Mouse (Mus musculus): ENCODE measurements around the gene Prr15l.

Gene Prr15l

DNA sequence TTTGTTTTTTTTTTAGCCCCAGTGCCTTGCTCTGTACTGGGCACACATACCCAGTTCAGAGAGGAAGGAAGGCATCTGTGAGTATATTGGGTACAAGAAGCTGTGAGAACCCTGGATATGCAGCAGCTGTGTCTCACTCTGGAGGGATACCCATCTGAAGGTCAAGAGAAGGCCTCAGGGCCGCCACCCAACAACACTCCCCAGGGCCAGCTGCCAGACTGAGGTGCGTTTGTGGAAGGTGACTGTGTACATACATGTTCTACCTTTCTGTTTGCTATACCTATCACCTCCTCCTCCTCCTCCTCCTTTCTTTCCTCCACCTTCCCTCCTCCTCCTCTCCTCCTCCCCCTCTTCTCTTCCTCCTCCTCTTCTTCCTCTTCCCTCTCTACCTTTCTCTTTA lies at the start of gene Prr15l:
Prr15l (plus strand) TSS at position 17 of the 400 bp plus-strand sequence.
- DNase-seq (ENCODE audit: low spot score): no peak

DNA sequence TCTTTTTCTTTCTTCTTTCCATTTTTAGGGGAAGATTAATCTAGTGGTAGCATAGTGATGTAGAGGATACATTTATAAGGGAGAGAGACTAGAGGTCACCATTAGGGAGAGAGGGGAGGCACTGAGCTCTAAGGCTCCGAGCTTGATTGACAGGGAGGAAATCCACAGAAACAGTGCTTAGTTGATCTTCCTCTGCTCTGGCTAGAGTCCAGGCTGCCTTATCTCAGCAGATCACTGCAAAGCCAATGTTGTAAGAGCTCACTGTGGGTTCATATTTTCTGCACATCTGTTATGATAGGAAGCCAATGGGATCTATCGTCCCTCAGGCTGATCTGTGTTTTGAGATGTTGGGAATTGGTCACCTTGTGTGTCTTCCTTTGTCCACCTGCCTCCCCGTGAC lies 49.2 kb upstream of the Prr15l start:
- no peak for DNase-seq (ENCODE audit: low spot score)

DNA sequence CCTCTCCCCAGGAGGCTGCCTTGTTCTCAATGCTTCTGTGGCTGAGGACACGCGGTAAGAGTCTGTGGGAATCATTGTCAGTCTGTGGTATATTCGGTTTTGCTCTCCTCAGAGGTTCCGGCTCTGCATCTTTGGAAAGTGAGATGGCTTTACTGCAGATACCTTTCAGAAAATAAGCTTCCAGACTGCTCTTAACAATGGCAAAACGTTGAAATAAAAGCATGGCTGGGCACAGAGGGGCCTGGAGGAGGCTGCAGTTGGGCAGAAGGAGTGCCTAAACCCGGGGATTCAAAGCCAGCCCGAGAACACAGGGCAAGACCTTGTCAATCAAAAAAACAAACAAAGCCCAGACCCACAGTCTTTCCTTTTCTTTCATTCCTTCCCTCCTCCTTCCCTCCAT lies 48.5 kb upstream of the Prr15l start:
- DNase-seq (ENCODE audit: low spot score): no peak

DNA sequence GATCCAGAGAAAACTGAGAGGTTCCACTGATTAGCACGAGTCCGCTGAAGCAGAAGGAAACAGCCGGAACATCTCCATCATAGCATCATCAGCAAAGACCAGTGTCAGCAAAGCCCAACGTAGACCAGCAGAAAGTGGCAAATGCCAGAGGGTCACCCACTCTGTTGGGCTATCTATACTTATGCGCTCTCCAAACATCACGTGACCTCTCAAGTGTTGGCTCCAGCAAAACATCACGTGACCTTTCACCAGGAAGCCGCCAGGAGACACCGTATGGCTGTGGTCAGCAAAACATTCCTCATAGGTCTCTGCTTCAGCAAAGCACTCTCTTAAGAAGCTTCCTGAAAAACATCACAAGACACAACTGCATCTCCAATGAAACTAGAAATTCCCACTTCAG lies 47.6 kb upstream of the Prr15l start:
- peak; percentile 31 for DNase-seq (ENCODE audit: low spot score)

DNA sequence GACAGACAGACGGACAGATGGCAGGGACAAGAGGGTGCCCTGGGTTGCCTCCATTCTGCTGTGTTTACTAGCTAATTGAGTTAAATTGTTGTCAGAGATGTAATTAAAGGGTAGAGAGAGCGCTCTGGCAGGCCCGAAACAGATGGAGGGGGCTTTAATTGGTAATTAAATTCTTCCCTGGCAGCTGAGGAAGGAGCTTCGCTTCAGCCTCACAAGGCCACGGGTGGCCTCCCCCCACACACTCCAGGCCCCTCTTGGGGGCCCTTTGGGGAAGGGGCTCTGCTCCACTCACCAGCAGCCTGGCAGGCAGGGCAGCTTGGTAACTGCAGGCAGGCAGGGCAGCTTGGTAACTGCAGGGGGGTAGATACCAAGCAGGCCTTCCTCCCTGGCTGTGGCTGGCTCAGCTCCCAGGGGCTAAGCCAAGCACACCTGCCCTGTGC lies 42.0 kb upstream of the Prr15l start:
- DNase-seq (ENCODE audit: low spot score): no peak

DNA sequence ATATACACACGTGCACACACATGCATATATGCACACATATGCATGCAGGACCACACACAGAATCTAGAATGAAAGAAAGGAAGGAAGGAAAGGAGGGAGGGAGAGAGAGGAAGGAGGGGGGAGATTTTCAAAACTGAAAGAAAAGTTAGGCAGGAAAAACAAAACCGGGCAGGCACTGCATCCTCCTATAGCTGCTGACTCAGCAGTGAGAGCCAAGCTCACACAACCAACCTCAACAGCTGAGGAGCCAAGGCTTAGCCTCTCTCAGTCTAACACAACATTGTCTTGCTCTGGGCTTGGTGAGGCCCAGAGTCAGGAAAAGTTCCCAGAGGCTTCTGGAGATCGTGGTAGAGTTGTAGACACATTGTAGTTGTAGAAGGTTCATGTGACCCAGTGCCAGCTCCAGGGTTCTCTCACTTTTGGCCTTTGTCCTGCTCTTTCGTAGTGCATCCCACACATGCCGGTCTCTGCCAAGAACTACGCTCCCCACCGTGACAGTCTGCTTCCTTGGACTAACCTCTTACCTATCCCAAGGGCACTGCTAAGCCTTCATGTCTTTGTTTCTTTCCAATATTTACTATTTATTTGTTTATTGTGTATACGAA lies 40.9 kb upstream of the Prr15l start:
- DNase-seq (ENCODE audit: low spot score): no peak

DNA sequence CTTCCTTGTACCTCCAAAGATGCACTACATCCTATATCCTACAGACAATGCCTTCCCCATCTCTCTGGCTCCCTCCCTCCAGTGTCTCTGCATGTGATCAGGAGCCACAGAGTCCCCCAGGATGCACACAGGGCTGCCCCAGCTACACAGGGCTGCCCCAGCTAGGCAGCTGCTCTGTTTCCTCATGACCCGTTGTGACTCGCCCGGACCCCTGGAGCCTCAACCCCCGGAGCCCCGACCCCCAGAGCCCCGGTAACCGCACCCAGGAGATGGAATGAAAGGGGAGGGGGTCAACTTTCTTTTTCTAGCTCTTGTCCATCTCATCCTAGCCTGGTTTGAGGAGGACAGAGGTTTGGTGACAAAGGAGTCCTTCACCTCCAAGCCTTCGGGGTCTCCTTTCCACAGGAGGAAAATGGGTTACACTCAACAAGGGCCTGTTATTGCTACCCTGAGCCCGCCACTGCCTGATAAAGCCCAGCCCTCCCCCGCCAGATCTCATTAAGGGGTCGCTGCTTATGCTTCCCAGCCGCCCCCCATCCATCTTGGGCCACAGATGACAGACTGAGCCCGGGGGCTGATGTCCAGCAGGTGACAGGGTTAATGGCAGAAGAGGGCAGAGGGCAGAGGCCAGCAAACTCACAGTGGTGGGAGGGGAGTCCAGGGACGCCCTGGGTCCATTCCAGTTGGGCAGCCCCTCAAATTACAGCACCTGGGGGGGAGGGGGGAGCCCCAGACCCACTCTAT lies 35.9 kb upstream of the Prr15l start:
- DNase-seq (ENCODE audit: low spot score): no peak

DNA sequence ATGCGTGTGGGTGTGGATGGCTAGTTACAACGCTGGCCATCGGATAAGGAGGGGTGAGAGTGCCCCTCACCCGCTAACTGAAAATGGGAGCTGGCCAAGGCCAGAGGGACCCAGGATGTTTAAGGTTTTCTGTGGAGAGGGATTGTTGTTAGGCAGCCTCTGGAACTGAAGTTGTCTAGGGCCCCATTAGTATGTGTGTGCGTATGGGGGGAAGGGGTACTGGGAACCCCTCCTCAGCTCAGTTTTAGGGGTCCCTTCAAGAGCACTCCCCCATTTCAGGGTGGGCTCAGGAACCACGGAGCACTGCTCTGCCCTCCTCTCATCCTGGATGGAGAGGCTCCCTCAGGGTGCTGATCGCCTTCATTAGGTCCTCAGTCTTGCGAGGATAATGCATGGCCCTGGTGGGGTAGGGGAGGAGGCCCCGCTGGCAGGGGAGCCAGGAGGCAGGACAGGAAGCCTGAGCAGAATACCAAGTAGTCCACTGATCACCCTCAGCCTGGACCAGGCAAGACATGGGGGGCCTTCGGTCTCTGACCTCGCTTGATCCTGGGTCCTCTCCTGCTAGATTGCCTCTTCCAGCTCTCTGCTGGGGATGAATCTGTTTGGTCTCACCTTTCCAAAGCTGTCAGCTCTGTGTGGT lies 34.6 kb upstream of the Prr15l start:
- DNase-seq (ENCODE audit: low spot score): no peak

DNA sequence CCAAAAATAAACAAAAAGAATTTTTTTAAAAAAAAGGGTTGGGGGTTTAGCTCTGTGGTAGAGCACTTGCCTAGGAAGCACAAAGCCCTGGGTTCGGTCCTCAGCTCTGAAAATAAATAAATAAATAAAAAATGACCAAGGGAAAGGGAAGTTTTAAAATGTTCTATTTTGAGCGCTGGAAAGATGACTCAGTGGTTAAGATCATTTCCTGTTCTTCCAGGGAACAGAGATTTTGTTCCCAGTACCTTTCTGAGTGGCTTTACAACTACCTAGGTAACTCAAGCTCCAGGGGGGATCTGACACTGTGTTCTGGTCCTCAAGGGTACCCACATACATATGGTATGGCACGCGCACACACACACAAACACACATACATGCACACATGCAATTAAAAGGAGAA lies 32.0 kb upstream of the Prr15l start:
- DNase-seq (ENCODE audit: low spot score): no peak

DNA sequence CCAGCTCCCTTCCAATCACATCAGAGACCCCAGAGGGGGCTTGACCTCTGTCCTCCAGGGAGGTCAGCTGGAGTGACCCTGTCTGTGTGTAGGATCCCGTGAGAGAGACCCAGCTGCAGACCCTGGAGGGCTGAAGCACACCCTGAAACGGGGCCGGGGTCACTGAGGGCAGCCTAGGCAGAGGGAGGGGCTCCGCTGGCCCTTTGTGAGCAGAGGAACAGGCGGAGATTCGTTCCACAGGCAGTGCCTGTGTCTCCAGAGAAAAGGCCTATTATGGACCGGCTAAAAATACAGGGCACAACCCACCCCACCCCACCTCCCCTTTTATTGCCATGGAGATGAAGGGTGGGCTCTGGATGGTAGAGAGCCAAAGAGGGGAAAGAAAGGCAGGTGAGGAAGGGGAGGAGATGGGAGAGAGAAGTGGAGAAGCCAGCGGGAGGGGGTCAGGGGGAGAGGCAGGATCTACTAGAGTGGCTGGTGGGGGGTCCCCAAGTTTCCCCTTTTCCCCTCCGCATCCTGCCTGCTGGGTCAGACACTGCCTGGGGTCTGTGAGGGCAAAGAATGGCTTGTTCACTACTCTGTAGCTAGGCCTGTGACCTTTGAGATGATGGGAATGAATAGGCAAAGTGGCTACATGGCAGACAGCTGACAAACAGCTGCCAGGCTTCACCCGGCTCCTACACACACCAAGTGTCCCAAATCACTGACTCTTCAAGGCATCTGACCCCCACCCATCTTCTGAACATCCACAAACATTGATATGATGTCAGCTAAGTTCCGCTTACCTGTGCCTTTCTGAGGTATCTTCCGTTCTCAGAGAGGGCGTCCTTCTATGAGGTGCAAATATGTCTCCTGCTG lies 28.2 kb upstream of the Prr15l start:
- no peak for DNase-seq (ENCODE audit: low spot score)

DNA sequence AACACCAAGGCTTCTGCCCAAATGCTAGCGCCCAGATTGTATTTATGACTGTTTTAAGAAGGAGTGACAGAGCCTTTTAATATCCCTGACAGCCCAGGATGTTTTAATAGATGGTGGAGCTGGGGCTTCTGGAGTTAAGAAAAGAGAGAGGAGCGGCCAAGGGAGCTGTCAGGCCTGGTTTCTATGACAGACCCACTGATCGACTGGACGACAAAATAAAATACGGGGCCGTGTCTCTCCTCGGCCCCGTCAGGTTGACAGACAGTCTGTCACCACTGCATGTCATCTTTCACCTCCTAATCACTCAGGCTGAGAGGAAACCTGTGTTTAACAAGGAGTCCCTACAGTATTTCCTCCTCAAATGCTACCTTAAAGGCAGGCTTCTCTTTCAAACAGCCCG lies 26.6 kb upstream of the Prr15l start:
- no peak for DNase-seq (ENCODE audit: low spot score)

DNA sequence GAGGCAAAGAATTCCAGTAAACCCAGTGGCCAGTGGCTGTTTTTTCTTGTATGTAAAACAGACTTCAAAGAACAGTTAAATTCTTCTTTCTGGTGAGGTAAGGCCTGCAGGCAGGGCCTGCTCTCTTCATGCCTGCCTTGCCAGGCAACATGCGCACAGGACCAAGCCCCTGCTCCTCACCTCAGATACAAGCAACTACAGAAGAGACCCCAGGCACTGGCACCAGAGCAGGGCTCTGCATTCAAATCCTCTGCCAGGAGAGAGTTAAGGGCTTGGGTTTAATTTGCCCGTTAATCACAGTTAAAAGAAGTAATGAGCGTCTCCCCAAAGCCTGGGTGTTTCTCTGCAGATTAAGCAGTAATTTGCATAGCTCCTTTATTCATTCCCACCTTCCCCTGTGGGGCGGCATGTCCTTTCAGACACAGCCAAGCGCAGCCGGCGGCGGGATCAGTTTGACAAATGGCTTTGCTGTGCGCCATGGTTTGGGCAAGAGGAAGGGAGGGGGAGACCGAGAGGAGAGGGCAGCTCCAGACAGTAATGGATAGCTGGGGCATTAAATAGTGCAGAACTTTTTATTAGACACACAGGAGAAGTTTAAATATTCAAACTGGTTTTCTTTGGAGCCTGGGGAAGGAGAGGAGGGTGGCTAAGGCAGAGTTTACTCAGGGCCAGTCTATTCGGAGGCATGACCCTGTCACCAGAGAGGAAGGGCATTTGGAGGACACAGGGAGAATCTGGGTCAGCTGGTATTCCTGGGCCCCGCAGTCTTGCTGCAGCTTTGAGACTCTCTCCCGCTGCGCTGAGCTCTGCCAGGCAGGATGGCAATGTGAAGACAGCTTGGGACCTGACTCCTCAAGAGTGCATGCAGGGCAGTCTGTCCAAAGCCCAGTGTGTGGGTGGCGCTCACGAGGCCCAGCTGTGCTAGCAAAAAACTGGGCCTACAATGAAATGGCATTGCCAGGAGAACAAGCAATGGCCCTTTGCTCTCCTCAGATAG lies 25.0 kb upstream of the Prr15l start:
- no peak for DNase-seq (ENCODE audit: low spot score)

DNA sequence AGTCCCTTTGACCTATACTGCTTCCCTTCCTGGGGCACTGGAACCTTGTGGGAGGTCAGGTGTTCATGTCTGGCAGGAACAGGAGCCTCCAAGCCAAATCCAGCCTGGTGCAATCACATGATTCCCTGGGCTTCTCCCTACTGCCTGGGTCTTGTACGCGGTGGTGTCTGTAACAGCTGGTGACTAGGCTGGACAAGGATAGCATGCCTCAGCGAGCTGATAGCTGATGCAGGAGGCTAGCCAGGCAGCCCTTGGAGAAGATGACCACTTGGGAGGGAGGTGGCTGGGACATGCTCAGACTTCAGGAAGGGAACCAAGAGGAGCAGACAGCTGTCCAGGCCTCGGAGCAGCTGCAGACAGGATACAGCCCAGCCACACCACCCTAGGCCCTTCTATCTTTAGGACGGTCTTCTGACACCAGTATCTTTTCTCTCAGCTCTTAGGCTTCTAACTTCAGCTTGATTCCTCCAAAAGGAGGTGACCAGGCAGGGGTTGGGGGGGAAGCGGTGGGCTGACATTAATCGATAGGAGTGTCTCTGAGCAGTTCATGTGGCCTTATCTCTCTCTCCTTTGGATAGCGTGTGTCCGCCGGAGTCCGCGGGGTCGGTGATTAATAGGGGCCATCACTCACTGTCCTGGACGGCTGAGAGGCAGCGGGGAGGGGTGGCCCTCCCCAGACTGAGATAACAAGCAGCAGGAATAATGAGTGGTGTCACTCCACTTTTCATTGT lies 21.3 kb upstream of the Prr15l start:
- no peak for DNase-seq (ENCODE audit: low spot score)

DNA sequence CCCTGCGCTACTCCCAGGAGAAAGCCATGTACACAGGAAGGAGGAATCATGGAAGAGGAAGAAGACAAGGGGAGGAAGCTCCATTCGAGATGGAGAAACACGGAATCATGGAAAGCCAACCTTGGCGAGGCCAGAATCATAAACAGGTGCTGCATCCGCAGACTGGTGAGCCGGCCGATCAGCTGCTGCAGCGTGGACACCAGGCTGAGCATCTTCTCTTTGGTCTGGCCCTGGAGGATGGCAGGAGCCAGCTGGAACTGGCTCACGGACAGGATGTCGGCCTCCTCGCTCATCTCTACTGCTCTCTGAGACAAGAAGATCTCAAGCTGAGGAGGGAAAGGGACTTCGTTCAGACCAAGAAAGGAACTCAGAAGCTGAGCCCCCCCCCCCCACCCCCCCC lies 19.3 kb upstream of the Prr15l start:
- DNase-seq (ENCODE audit: low spot score): no peak

DNA sequence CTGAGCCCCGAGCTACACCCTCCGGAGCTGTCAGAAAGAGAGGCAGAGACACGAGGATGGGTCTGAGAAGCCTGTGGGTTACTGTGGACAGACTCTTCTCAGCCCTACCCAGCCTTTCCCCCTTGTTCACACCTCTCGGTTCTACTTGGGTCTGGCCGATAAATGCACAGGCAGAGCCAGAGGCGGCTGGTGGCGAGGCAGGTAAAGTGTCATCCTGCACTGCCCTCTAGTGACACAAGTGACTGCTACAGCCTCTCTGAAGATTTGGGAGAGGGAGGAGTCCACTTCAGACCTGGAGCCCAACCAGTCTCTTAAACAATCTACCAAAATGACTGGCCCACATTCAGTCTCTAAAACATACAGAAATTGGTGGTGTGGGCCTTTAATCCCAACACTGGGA lies 17.9 kb upstream of the Prr15l start:
- peak; percentile 85 for DNase-seq (ENCODE audit: low spot score)

DNA sequence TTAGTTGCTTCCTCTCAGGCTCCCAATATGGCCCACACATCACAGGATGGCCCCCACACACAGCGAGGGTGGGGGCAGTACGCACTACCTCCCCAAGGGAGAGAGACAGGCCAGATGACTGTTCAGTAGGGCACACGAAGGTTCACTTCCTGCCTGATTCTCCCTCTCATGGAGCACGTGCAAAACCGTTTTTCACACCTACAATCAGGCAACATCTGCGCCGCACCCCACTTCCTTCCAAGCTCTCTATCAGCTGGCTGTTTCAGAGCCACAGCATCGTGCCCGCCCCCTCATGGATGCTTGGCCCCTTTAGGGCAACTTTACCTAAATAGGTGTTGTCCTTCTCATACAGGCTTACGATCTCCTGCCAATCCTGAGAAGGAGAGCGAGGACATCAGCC lies 15.2 kb upstream of the Prr15l start:
- no peak for DNase-seq (ENCODE audit: low spot score)

DNA sequence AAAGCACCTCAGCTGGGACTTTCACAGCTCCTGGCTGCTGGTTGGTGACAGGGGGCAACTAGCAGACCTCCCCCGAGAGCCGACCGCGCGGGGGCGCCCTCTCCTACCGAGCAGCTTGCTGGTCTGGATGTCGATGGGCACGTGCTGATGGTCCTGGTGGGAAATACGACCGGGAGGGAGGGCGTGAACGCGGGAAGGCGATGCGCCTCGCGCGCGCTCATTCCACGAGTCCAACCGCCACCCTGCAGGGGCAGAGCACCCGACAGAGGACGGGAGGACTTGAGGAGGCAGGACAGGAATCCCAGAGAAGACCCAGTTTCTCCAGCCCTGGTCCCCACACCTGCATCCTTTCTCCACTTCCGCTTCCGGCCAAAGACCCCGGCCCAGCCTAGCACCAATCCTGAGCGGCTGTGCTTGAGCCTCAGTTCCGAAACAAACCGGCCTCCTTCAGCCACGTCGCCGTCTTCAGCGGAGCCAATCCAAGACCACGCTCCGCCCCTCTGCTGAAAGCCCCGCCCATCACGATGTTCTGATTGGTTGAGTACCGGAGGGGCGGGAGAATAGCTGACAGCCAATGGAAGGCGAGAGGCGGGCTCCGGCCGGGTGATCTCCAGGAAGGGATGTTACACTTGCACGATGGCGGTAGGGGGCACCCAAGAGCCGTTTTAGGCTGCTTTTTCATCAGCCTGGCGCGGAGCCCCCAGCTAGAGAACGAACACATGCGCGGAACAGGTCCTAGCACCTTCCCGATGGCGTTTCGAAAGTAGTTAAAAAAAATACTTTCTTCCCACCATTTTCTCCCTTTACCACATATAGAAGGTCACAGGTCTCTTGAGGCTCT lies 11.6 kb upstream of the Prr15l start, which contains the start of gene Cdk5rap3:
Cdk5rap3 (minus strand) TSS at position 453 of the 841 bp plus-strand sequence.
- peak; percentile 99 for DNase-seq (ENCODE audit: low spot score)

DNA sequence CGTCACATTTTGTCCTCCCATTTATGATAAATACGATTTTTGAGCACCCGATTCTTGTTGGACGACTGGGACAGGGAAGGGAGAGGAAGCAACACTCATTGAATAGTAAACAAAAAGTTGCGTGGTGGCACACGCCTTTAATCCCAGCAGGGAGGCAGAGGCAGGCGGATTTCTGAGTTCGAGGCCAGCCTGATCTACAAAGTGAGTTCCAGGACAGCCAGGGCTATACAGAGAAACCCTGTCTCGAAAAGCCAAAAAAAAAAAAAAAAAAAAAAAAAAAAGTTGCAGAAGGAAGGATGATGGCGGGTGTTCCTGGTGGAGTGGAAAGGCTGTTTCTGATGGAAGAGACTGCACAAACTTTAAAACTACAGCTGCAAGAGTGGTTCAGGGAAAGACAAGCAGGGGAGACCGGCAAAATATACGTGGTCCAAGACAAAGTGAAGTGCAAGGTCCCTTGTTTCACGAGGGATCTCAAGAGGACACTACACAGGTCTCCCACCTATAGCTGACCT lies 11.0 kb upstream of the Prr15l start:
- no peak for DNase-seq (ENCODE audit: low spot score)

DNA sequence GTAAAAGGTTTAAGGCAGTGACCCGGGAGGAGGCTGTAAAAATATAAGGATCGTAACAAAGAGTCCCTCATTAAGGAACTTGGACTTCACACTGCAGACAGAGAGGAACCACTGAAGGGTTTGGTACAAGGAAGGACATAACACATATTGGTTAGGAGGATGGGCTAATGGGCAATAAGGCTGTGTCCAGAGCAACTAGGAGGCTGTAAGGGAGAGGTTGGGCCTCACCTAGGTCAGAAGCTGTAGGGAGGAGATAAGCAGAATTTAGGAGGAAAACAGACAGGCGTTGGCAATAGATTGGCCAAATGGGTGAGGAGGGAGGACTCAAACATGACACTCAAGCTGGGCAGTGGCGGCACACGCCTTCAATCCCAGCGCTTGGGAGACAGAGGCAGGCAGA lies 10.5 kb upstream of the Prr15l start:
- no peak for DNase-seq (ENCODE audit: low spot score)
